Mouse (Mus musculus): ENCODE results near the gene Tnfaip2. TPM values are rescaled to one million over a fixed set of nuclear protein-coding genes. Genes with fewer than 3 reads are reported as not detected.

Tnfaip2 gene
- polyA plus RNA-seq, 1 experiment from 2014 or later = 13.5 TPM

DNA sequence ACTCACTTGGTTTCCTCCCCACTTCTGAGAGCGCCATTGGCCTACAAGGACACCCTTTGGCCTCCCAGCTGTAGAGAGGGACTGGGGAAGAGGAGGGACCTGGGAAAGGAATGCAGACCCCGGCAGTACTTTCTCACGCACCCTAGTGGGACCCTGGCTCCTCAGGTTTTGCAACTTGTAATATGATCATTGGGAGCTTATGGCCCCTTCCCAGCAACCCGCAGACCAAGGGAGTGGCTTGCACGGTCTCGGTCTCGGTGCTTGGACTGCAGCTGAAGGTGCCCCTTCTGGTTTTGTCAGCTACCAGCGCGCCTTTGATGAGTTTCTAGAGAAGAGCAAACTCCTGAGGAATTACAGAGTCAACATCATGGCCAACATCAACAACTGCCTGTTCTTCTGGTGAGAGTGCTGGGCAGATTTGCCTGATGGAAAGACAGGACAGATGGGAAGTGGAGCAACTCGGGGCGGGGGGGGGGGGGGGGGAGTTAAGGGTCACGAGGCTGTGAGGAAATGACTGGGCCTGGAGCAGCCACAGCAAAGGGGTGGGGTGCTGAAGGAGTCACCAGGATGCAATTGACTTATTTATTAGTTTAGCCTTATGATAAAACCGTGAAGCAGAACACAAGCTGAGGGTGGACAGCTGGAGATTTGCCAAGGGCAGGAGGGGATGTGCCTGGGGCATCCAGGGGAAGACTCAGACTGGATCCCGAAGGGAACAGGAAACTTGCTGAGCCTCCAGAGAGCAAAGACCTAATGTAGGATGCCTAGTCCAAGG lies 6.8 kb downstream of the Tnfaip2 start:
- H3K36me3 ChIP-seq = no peaks in the 10 kb centered on the region
- H3K27me3 ChIP-seq (replicated peaks) = peaks cover 57% of the 10 kb centered on the region
- H3K27ac ChIP-seq = no peak overlapping the region
- WGBS = 22% methylated on average over 12 of the region's 14 CpGs
- no peaks in the 10 kb centered on the region for H3K9me3 ChIP-seq
- H3K4me2 ChIP-seq = no peak overlapping the region; the same call in 1 of the 2 replicates
- ATAC-seq (ENCODE audit: insufficient read depth, low FRiP score, low read depth) = no peak
- H3K4me1 ChIP-seq = peaks cover 36% of the 10 kb centered on the region
- no peak overlapping the region for H3K4me3 ChIP-seq (replicated peaks)
- H3K9ac ChIP-seq = no peak overlapping the region

GRCm38 (mm10) chr12:111450359-111450758 lies 8.1 kb downstream of the Tnfaip2 start:
- no peak for ATAC-seq (ENCODE audit: insufficient read depth, low FRiP score, low read depth)
- Histone ChIP-seq H3K27me3 (replicated peaks) (peaks cover 44% of the 10 kb centered on the region), H3K27ac (no peak overlapping the region; the same call in 1 of the 2 replicates)

DNA sequence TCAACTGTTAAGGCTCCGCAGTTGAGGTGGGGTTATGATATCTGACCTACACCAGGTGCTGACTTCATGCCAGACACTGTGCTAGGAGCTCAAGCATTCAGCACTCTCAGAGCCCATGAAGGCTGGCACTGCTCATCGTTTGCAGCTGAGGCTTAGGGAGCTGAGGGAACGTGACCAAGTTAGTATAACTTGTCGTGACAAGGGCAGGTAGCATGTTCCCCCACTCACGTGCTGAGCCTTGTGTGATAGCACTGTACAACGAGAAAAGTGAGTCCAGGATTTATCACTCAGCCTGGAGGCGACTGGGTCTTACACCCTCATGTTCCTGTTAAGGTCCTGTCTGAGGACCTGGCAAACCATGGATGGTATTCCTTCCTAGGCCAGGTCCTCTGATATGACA lies 9.3 kb downstream of the Tnfaip2 start:
- no peaks in the 10 kb centered on the region for H3K36me3 ChIP-seq
- ATAC-seq (ENCODE audit: insufficient read depth, low FRiP score, low read depth) = no peak
- no peaks in the 10 kb centered on the region for H3K9me3 ChIP-seq
- H3K27ac ChIP-seq = no peak overlapping the region
- H3K27me3 ChIP-seq (replicated peaks) = peaks cover 35% of the 10 kb centered on the region
- H3K9ac ChIP-seq = no peak overlapping the region
- H3K4me1 ChIP-seq = peaks cover 41% of the 10 kb centered on the region
- no peak overlapping the region for H3K4me3 ChIP-seq (replicated peaks)
- H3K4me2 ChIP-seq = no peak overlapping the region
- WGBS = 78% methylated on average over 7 of the region's 7 CpGs

More at GRCm38 (mm10) chr12:111450359-111450758, 8.1 kb downstream of the Tnfaip2 start:
- no peaks in the 10 kb centered on the region for H3K9me3 ChIP-seq
- WGBS = 50% methylated on average over 6 of the region's 6 CpGs
- H3K9ac ChIP-seq = no peak overlapping the region
- H3K36me3 ChIP-seq = no peaks in the 10 kb centered on the region
- H3K4me1 ChIP-seq = peaks cover 44% of the 10 kb centered on the region
- no peak overlapping the region for H3K4me3 ChIP-seq (replicated peaks)
- H3K4me2 ChIP-seq = no peak overlapping the region

DNA sequence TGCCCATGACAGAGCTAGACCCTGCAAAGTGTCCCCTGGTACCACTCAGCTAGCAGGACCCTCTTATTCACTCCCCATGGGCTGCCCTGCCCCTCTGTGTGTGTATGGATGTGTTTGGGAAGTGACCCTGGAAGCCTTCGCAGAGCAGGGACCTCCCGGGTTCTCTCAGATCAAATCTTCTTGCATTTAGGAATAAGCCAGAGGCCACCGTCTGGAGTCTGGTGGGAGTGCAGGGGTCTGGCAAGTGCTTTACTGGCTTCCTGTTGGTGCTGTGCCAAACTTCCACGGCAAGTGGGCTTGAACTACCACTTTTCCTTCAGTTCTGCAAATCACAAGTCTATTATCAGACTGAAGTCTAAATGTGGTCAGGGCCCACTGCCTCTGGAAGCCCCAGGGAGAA lies 11.8 kb downstream of the Tnfaip2 start:
- H3K27me3 ChIP-seq (replicated peaks) = peaks cover 10% of the 10 kb centered on the region; the same call in 1 of the 2 replicates
- H3K4me2 ChIP-seq = no peak overlapping the region
- H3K4me1 ChIP-seq = peaks cover 35% of the 10 kb centered on the region

GRCm38 (mm10) chr12:111454543-111455280 lies 12.4 kb downstream of the Tnfaip2 start:
- WGBS = 47% methylated on average over 10 of the region's 10 CpGs
- ATAC-seq (ENCODE audit: insufficient read depth, low FRiP score, low read depth) = 0 out of 2 replicates have a peak, but pooled peaks have one; percentile 34
- H3K9ac ChIP-seq = no peak overlapping the region

More for the DNA sequence above, 11.8 kb downstream of the Tnfaip2 start:
- H3K27ac ChIP-seq = no peak overlapping the region
- H3K9me3 ChIP-seq = no peaks in the 10 kb centered on the region
- H3K36me3 ChIP-seq = no peaks in the 10 kb centered on the region
- no peak overlapping the region for H3K4me3 ChIP-seq (replicated peaks)
- H3K9ac ChIP-seq = no peak overlapping the region
- WGBS = 39% methylated on average over 4 of the region's 4 CpGs
- no peak for ATAC-seq (ENCODE audit: insufficient read depth, low FRiP score, low read depth)

GRCm38 (mm10) chr12:111455311-111455846 lies 13.1 kb downstream of the Tnfaip2 start:
- Histone ChIP-seq H3K27me3 (replicated peaks) (peaks cover 12% of the 10 kb centered on the region; the same call in 1 of the 2 replicates), H3K27ac (peak overlapping the region; percentile 12; the same call in 1 of the 2 replicates), H3K4me3 (replicated peaks) (no peak overlapping the region), H3K9me3 (no peaks in the 10 kb centered on the region), H3K4me1 (peaks cover 24% of the 10 kb centered on the region), H3K4me2 (no peak overlapping the region), H3K36me3 (no peaks in the 10 kb centered on the region), H3K9ac (no peak overlapping the region)
- no peak for ATAC-seq (ENCODE audit: insufficient read depth, low FRiP score, low read depth)
- WGBS = 67% methylated on average over 12 of the region's 12 CpGs

More at GRCm38 (mm10) chr12:111454543-111455280, 12.4 kb downstream of the Tnfaip2 start:
- H3K4me1 ChIP-seq = peaks cover 30% of the 10 kb centered on the region
- H3K9me3 ChIP-seq = no peaks in the 10 kb centered on the region
- no peak overlapping the region for H3K4me3 ChIP-seq (replicated peaks)
- peak overlapping the region; percentile 12; the same call in 1 of the 2 replicates for H3K27ac ChIP-seq
- peaks cover 9% of the 10 kb centered on the region; the same call in 1 of the 2 replicates for H3K27me3 ChIP-seq (replicated peaks)
- H3K4me2 ChIP-seq = no peak overlapping the region
- no peaks in the 10 kb centered on the region for H3K36me3 ChIP-seq

DNA sequence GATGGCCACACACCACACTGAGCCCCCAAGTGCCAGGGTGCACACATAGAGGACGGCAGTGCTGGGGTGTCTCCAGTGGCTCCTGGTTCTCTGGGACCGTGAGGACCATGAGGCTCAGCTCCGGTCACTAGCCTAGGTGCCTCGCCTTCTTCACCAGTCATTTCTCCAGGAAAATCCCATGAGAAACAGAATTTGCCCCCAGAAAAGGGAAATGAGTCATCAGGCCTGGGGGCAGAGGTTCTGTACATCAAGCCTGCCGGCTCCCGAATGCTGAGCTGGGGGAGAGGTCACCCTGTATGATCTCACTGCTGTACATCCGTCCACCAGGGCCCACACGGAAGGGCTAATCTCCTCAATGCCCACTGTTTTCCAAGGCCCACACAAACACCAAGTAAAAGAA lies 13.6 kb downstream of the Tnfaip2 start:
- peaks cover 12% of the 10 kb centered on the region; the same call in 1 of the 2 replicates for H3K27me3 ChIP-seq (replicated peaks)
- no peak for ATAC-seq (ENCODE audit: insufficient read depth, low FRiP score, low read depth)
- H3K9ac ChIP-seq = no peak overlapping the region
- H3K36me3 ChIP-seq = no peaks in the 10 kb centered on the region
- WGBS = 54% methylated on average over 8 of the region's 8 CpGs
- no peak overlapping the region for H3K4me2 ChIP-seq
- H3K4me1 ChIP-seq = peaks cover 23% of the 10 kb centered on the region
- H3K9me3 ChIP-seq = no peaks in the 10 kb centered on the region
- H3K27ac ChIP-seq = no peak overlapping the region
- H3K4me3 ChIP-seq (replicated peaks) = no peak overlapping the region

GRCm38 (mm10) chr12:111457742-111458141 lies 15.5 kb downstream of the Tnfaip2 start:
- no peak for ATAC-seq (ENCODE audit: insufficient read depth, low FRiP score, low read depth)
- WGBS = 73% methylated on average over 1 of the region's 1 CpGs
- H3K9me3 ChIP-seq = no peaks in the 10 kb centered on the region
- no peak overlapping the region for H3K4me2 ChIP-seq
- no peak overlapping the region for H3K4me3 ChIP-seq (replicated peaks)
- H3K36me3 ChIP-seq = no peaks in the 10 kb centered on the region
- H3K9ac ChIP-seq = no peak overlapping the region
- peaks cover 26% of the 10 kb centered on the region for H3K4me1 ChIP-seq
- 0 out of 2 replicates have a peak, but pooled peaks cover 6% of the 10 kb centered on the region for H3K27me3 ChIP-seq (replicated peaks)
- no peak overlapping the region for H3K27ac ChIP-seq

DNA sequence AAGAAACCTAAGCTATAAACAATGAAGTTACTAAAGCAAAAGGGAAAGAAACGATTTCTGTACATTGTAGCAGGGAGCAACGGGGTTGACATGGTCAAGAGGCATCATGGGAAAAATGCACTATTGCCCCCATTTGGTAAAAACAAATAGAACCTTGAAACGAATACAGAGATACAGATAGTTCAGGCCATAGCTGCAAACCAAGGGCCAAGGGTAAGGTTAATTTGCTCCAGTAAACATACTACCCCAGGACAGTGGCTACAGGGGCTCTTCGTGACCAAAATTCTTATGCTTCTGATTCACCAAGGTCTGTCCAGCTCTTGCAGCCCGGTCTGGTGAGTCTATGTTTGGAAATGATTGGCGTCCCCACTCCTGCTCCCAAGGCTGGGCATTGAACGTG lies 21.3 kb downstream of the Tnfaip2 start:
- no peak overlapping the region for H3K9ac ChIP-seq
- 0 out of 2 replicates have a peak, but pooled peaks cover 3% of the 10 kb centered on the region for H3K4me1 ChIP-seq
- ATAC-seq (ENCODE audit: insufficient read depth, low FRiP score, low read depth) = no peak
- WGBS = 67% methylated on average over 7 of the region's 7 CpGs
- H3K4me2 ChIP-seq = no peak overlapping the region
- H3K4me3 ChIP-seq (replicated peaks) = no peak overlapping the region
- H3K27ac ChIP-seq = no peak overlapping the region
- H3K27me3 ChIP-seq (replicated peaks) = 0 out of 2 replicates have a peak, but pooled peaks cover 3% of the 10 kb centered on the region
- no peaks in the 10 kb centered on the region for H3K36me3 ChIP-seq
- no peaks in the 10 kb centered on the region for H3K9me3 ChIP-seq

- 90% methylated on average over 3 of the region's 3 CpGs for WGBS
- Histone ChIP-seq H3K4me2 (no peak overlapping the region), H3K27me3 (replicated peaks) (no peaks in the 10 kb centered on the region), H3K27ac (no peak overlapping the region), H3K4me3 (replicated peaks) (no peak overlapping the region), H3K36me3 (no peaks in the 10 kb centered on the region), H3K9ac (no peak overlapping the region), H3K4me1 (0 out of 2 replicates have a peak, but pooled peaks cover 6% of the 10 kb centered on the region), H3K9me3 (no peaks in the 10 kb centered on the region)
- no peak for ATAC-seq (ENCODE audit: insufficient read depth, low FRiP score, low read depth)
Observed at GRCm38 (mm10) chr12:111466369-111466768, 24.1 kb downstream of the Tnfaip2 start.

DNA sequence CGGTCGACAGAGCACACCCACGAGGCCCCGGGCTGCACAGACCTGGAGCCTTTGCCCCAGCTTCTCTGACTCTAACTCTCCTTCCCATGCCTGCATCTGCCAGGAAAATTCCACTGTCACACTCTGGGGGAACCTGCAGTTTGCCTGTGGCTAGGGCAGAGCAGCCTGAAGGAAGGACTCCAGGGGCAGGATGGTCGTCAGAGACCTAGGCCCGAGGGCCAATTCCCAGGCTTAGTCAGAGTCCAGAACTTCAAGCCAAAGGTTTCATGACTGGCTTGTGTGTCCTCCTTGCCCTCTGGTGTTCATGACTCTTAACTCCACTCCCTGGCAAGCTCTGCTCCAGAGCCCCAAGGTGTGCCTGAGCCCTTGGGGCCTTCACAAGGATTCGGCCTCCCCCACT lies 25.9 kb downstream of the Tnfaip2 start:
- ATAC-seq (ENCODE audit: insufficient read depth, low FRiP score, low read depth) = no peak
- H3K27ac ChIP-seq = no peak overlapping the region
- no peak overlapping the region for H3K4me3 ChIP-seq (replicated peaks)
- 0 out of 2 replicates have a peak, but pooled peaks cover 2% of the 10 kb centered on the region for H3K4me1 ChIP-seq
- no peaks in the 10 kb centered on the region for H3K9me3 ChIP-seq
- no peak overlapping the region for H3K4me2 ChIP-seq
- no peaks in the 10 kb centered on the region for H3K27me3 ChIP-seq (replicated peaks)
- WGBS = 72% methylated on average over 7 of the region's 7 CpGs
- no peaks in the 10 kb centered on the region for H3K36me3 ChIP-seq
- no peak overlapping the region for H3K9ac ChIP-seq

All from stomach, embryonic 15.5 days (tissue).